Mouse (Mus musculus): ENCODE data around the gene Hoxb4. TPM values are rescaled to one million over a fixed set of nuclear protein-coding genes. Genes with fewer than 3 reads are reported as not detected.

Hoxb4 gene
- polyA plus RNA-seq, 1 experiment from 2014 or later, result 0.11 TPM

DNA sequence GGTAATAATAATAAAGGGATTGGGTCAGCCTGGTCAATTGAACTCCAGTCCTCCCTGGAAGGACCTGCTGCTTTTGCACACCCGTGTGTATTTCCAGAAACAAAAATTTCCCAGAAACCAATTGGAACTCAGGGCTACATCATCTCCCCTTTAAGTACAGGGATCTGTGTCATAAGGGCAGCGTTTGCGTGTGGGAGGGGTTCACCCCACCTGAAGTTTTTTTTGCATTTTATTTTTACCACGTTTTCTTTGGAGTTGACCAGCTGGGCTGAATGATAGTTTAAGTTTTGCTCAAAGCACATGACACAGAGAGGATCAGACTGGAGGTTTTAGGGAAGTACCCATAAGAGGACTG is 24.5 kb downstream of the Hoxb4 start:
- Histone ChIP-seq H3K9me3 (replicated peaks) (no peaks in the 10 kb centered on the region), H3K4me1 (peaks cover 17% of the 10 kb centered on the region), H3K4me3 (replicated peaks) (no peak overlapping the region), H3K27me3 (peaks cover 97% of the 10 kb centered on the region), H3K4me2 (replicated peaks) (no peak overlapping the region), H3K9ac (no peak overlapping the region), H3K36me3 (no peaks in the 10 kb centered on the region), H3K27ac (replicated peaks) (no peak overlapping the region)
- ATAC-seq (ENCODE audit: insufficient number of reproducible peaks, low FRiP score, low TSS enrichment, low read depth), result no peak
- under 1% methylated on average over 4 of the region's 4 CpGs for WGBS

DNA sequence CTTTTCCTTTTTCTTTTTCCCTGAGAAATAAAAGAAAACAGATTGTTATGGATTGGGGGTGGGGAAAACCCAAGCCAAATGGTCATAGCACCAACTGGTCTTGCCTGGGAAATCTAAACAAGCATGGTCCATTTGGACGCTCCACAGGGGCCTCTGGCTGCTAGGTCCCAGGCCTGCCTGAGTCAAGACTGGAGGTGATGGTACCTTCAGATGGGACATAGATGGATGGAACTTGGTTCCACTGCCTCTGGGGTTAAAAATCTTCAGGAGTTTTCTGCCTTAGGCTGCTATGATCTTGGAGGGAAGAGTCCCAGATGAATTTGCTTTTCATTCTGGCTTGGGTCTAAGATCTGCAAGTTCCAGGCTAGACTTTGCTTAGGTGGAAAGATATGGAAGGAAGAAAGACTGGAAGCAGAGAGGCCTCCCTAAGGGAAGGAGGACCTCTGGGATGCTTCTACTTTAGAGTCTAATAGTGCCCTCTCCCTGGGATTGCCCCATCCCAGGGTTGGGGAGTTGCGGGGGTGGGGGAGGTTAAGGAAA is 25.2 kb downstream of the Hoxb4 start:
- Histone ChIP-seq H3K27ac (replicated peaks) (no peak overlapping the region), H3K27me3 (peaks cover 96% of the 10 kb centered on the region), H3K4me1 (peaks cover 17% of the 10 kb centered on the region), H3K4me2 (replicated peaks) (no peak overlapping the region), H3K4me3 (replicated peaks) (no peak overlapping the region), H3K9me3 (replicated peaks) (no peaks in the 10 kb centered on the region), H3K9ac (no peak overlapping the region), H3K36me3 (no peaks in the 10 kb centered on the region)
- WGBS, result 12% methylated on average over 2 of the region's 2 CpGs
- no peak for ATAC-seq (ENCODE audit: insufficient number of reproducible peaks, low FRiP score, low TSS enrichment, low read depth)

DNA sequence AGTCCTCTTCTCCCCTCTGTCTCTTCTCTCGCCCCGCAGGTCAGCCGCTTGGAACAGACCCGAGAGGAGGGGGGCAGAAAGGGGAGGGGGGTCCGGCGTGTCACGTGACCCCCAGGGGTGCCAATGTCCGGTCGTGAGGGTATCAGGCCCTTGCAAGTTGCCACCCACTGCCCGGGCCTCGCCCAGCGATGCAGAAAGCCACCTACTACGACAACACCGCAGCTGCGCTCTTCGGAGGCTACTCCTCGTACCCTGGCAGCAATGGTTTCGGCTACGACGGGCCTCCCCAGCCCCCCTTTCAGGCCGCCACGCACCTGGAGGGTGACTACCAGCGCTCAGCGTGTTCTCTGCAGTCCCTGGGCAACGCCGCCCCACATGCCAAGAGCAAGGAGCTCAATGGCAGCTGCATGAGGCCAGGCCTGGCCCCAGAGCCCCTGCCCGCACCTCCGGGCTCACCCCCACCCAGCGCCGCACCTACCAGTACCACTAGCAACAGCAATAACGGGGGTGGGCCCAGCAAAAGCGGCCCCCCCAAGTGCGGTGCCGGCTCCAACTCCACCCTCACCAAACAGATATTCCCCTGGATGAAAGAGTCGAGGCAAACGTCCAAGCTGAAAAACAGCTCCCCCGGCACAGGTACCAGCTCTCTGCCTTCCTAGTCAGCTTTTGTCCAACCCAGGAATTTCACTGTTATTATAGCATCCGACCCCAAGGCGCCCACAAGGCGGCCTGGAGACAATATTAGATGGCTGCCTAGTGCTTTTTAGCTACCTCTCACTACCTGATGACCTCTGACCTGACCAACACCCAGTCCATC is 26.2 kb downstream of the Hoxb4 start:
- Histone ChIP-seq H3K4me2 (replicated peaks) (no peak overlapping the region), H3K4me1 (peaks cover 17% of the 10 kb centered on the region), H3K9me3 (replicated peaks) (no peaks in the 10 kb centered on the region), H3K27ac (replicated peaks) (no peak overlapping the region), H3K36me3 (no peaks in the 10 kb centered on the region), H3K4me3 (replicated peaks) (no peak overlapping the region), H3K9ac (no peak overlapping the region), H3K27me3 (peaks cover 96% of the 10 kb centered on the region)
- WGBS, result 3% methylated on average over 40 of the region's 40 CpGs
- ATAC-seq (ENCODE audit: insufficient number of reproducible peaks, low FRiP score, low TSS enrichment, low read depth), result no peak

DNA sequence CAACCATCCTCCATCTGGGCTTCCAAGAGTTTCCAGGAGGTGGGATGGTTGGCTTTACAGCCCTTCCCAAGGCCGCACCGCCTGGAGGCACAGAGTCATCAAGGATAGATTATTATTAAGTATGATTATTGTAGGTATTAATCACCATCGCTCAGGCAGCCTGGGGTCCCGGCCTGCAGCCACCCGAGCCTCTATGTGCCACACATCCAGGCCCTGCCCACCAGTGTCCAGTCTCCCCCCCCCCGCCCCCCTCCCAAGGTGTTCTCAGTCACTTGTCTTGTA is 26.8 kb downstream of the Hoxb4 start:
- ATAC-seq (ENCODE audit: insufficient number of reproducible peaks, low FRiP score, low TSS enrichment, low read depth), result no peak
- H3K36me3 ChIP-seq, result no peaks in the 10 kb centered on the region
- 8% methylated on average over 6 of the region's 6 CpGs for WGBS
- no peak overlapping the region for H3K27ac ChIP-seq (replicated peaks)
- peaks cover 17% of the 10 kb centered on the region for H3K4me1 ChIP-seq
- no peak overlapping the region for H3K4me2 ChIP-seq (replicated peaks)
- H3K27me3 ChIP-seq, result peaks cover 96% of the 10 kb centered on the region
- no peak overlapping the region for H3K9ac ChIP-seq
- no peaks in the 10 kb centered on the region for H3K9me3 ChIP-seq (replicated peaks)
- no peak overlapping the region for H3K4me3 ChIP-seq (replicated peaks)

DNA sequence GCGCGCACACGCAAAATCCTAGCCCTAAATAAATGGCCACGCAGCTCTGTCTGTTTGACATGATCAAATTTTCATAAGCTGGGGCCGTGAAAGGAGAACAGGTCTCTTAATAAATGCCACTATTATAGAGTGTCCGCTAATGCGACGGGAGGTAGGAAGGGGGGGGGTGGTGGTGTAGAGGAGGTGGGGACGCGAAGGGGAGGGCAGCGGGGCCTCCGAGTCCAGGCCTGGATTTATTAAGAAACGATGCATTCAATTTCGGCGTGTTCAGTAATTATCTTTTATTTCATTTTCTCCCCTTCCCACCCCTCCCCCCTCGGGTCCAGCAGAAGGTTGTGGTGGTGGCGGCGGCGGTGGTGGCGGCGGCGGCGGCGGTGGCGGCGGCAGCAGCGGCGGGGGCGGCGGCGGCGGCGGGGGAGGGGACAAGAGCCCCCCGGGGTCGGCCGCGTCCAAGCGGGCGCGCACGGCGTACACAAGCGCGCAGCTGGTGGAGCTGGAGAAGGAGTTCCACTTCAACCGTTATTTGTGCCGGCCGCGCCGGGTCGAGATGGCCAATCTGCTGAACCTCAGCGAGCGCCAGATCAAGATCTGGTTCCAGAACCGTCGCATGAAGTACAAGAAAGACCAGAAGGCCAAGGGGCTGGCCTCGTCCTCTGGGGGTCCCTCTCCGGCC is 27.3 kb downstream of the Hoxb4 start:
- Histone ChIP-seq H3K4me1 (peaks cover 17% of the 10 kb centered on the region), H3K27me3 (peaks cover 96% of the 10 kb centered on the region), H3K9me3 (replicated peaks) (no peaks in the 10 kb centered on the region), H3K27ac (replicated peaks) (no peak overlapping the region), H3K4me2 (replicated peaks) (peak overlapping the region; percentile 36), H3K4me3 (replicated peaks) (peak overlapping the region; percentile 24; the same call in 1 of the 2 replicates), H3K9ac (no peak overlapping the region), H3K36me3 (no peaks in the 10 kb centered on the region)
- 2% methylated on average over 40 of the region's 56 CpGs for WGBS
- no peak for ATAC-seq (ENCODE audit: insufficient number of reproducible peaks, low FRiP score, low TSS enrichment, low read depth)

DNA sequence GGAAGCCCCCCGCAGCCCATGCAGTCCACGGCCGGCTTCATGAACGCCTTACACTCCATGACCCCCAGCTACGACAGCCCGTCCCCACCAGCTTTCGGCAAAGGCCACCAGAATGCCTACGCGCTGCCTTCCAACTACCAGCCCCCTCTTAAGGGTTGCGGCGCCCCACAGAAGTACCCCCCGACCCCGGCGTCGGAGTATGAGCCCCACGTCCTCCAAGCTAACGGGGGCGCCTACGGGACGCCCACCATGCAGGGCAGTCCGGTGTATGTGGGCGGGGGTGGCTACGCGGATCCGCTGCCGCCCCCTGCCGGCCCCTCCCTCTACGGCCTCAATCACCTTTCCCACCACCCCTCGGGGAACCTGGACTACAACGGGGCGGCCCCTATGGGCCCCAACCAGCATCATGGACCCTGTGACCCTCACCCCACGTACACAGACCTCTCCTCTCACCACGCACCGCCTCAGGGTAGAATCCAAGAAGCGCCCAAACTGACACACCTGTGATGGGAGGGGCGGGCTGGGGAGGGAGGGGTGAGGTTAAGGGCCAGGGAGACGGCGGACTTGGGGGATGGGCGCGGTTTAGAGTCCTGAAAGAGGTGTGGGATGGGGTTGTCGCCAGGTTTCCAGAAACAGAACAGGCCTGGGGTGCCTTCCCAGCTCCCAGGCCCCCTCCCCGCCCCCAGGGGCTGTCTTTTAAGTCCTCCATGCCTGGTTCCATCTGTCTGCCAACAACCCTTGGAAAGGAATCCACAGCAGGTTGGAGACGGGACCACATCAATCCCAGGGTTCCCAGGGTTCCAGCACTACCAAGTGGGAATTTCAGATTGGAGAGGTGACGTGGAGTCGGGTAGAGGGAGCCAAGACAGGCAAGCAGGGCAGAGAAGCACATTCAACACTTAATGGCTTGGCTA is 28.1 kb downstream of the Hoxb4 start:
- no peaks in the 10 kb centered on the region for H3K9me3 ChIP-seq (replicated peaks)
- peaks cover 96% of the 10 kb centered on the region for H3K27me3 ChIP-seq
- 1% methylated on average over 45 of the region's 45 CpGs for WGBS
- peak overlapping the region; percentile 36; the same call in 1 of the 2 replicates for H3K4me2 ChIP-seq (replicated peaks)
- no peak overlapping the region for H3K9ac ChIP-seq
- no peaks in the 10 kb centered on the region for H3K36me3 ChIP-seq
- no peak overlapping the region for H3K27ac ChIP-seq (replicated peaks)
- peaks cover 14% of the 10 kb centered on the region for H3K4me1 ChIP-seq
- no peak overlapping the region; the same call in 1 of the 2 replicates for H3K4me3 ChIP-seq (replicated peaks)
- no peak for ATAC-seq (ENCODE audit: insufficient number of reproducible peaks, low FRiP score, low TSS enrichment, low read depth)

DNA sequence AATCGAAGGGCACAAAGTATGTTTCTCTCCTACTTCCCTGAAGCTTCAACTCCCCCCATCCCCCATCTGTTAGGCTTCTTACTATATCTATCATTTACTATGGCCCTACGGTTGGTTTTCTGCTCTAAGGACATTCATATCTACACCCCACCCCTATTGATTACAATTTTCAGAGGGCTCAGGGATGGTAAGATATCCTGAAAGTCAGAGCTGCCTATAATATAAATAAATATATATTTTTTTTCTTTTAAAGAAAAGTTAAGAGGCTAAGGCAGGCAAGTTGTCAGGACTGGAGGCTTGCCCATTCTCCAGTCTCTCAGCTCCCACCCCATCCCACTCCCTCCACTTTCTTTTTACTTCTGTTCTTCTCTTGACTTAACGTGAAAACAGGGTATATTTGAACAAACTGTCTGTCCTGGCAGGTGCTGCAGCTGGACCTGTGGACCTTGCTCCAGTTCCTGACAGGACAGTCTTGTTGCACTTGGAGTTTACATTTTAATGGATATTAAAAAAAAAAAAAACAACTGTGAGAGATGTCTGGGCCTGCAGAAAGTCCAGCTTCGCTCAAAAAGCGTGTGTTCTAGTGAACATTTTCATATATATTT is 29.0 kb downstream of the Hoxb4 start:
- no peak overlapping the region for H3K4me3 ChIP-seq (replicated peaks)
- H3K9me3 ChIP-seq (replicated peaks), result no peaks in the 10 kb centered on the region
- peaks cover 96% of the 10 kb centered on the region for H3K27me3 ChIP-seq
- H3K4me1 ChIP-seq, result peaks cover 7% of the 10 kb centered on the region
- no peak overlapping the region for H3K9ac ChIP-seq
- no peak overlapping the region for H3K4me2 ChIP-seq (replicated peaks)
- WGBS, result 18% methylated on average over 5 of the region's 5 CpGs
- H3K36me3 ChIP-seq, result no peaks in the 10 kb centered on the region
- H3K27ac ChIP-seq (replicated peaks), result no peak overlapping the region
- ATAC-seq (ENCODE audit: insufficient number of reproducible peaks, low FRiP score, low TSS enrichment, low read depth), result no peak

DNA sequence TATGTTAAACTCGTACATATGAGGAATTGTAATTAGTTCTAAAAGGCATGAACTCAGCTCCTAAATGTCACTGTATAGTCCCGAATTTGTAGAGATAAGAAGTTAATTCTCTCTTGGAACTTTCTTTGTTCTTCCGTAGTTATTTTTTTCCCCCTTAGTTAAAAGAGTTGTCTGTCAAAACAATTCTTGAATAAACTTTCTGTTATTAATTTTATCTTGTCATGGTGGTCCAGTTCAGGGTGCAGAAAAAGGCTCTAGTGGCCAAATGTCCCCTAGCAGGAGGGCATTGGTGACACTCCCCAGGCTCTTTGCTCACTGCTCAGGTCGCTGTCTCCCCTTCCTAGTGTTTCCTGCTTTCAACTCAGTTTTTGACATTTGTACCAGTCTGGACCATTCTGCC is 29.6 kb downstream of the Hoxb4 start:
- Histone ChIP-seq H3K4me1 (peaks cover 9% of the 10 kb centered on the region), H3K4me3 (replicated peaks) (no peak overlapping the region), H3K36me3 (no peaks in the 10 kb centered on the region), H3K4me2 (replicated peaks) (no peak overlapping the region), H3K27me3 (peaks cover 96% of the 10 kb centered on the region), H3K27ac (replicated peaks) (no peak overlapping the region), H3K9me3 (replicated peaks) (no peaks in the 10 kb centered on the region), H3K9ac (no peak overlapping the region)
- ATAC-seq (ENCODE audit: insufficient number of reproducible peaks, low FRiP score, low TSS enrichment, low read depth), result no peak
- 13% methylated on average over 4 of the region's 4 CpGs for WGBS

DNA sequence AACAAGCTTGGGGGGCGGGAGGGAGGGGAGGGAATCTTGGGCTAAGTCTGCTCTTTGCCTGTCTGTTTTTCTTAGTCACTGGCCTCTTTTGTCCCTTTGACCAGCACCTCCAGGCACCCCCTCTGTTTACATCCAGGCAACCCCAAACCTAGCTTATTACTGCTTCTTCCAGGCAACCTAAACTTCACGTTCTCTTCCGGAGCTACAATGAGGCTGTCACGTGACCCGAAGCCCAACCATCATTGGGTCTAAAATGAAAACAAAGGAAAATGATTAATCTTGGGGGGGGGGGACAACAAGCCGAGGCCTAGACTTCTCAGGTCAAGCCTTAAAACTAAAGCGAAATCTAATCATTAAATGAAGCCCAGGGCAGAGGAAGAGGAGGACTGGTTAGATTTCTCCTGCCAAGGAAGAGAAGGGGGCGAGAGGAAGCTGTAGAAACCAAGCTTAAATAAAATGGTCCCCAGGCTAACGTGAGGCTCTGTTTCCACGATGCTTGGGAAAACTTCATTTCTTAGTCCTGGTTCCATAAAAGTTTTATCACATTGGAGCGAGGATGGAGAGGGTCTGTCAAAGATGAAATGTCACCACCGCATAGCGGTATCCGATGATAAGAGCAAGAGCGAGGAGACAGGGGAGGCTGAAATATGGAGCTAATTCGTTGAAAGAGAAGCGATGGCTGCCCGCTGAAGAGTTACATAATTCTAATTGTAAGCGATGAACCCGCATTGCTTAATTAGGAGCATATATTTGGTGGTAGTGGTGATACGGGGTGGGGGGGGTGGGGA is 30.3 kb downstream of the Hoxb4 start:
- WGBS, result 8% methylated on average over 21 of the region's 21 CpGs
- H3K4me1 ChIP-seq, result peaks cover 16% of the 10 kb centered on the region
- no peak overlapping the region for H3K4me3 ChIP-seq (replicated peaks)
- no peaks in the 10 kb centered on the region for H3K36me3 ChIP-seq
- H3K9me3 ChIP-seq (replicated peaks), result no peaks in the 10 kb centered on the region
- H3K9ac ChIP-seq, result no peak overlapping the region
- H3K27ac ChIP-seq (replicated peaks), result no peak overlapping the region
- no peak for ATAC-seq (ENCODE audit: insufficient number of reproducible peaks, low FRiP score, low TSS enrichment, low read depth)
- no peak overlapping the region for H3K4me2 ChIP-seq (replicated peaks)
- peaks cover 96% of the 10 kb centered on the region for H3K27me3 ChIP-seq

DNA sequence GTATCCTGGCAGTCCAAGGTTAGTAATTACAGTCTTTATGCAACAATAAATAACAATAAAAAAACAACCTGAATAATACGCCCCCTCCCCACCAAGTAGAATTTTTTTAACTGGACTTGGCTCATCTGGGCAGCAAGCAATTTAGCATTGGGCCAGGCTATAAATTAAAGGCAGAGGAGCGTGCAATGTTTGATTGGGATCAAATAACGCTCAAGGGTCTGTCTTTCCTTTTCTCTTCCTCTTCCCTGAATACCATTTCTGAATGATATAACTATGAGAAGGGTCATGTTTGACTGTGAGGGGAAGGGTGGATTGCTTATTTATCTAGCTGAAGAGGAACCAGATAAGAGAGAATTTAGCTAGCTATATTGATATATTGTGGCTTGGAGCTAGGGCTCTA is 30.9 kb downstream of the Hoxb4 start:
- Histone ChIP-seq H3K4me3 (replicated peaks) (no peak overlapping the region), H3K9ac (no peak overlapping the region), H3K4me1 (peaks cover 17% of the 10 kb centered on the region), H3K9me3 (replicated peaks) (no peaks in the 10 kb centered on the region), H3K27me3 (peaks cover 94% of the 10 kb centered on the region), H3K4me2 (replicated peaks) (no peak overlapping the region), H3K36me3 (no peaks in the 10 kb centered on the region), H3K27ac (replicated peaks) (no peak overlapping the region)
- 17% methylated on average over 3 of the region's 3 CpGs for WGBS
- no peak for ATAC-seq (ENCODE audit: insufficient number of reproducible peaks, low FRiP score, low TSS enrichment, low read depth)

Data from embryonic facial prominence, embryonic 15.5 days (tissue).